Mouse (Mus musculus) midbrain, embryonic 10.5 days (tissue): ENCODE results near the gene Txnrd1. TPM values are rescaled to one million over a fixed set of nuclear protein-coding genes. Genes with fewer than 3 reads are reported as not detected.

Experiments
- DNase-seq: peaks from one replicate; pipeline ENCODE4 v3.0.0-alpha.2; 2017; ENCODE audit warnings: low spot score
- H3K27ac ChIP-seq: fragments of 300-500 bp; sonication (generic); replicated peaks from 2 replicates; pipeline ENCODE4 v1.5.1; 2016; ENCODE audit warnings: mild to moderate bottlenecking
- H3K27me3 ChIP-seq: fragments of 300-500 bp; sonication (generic); 2 replicates; pipeline ENCODE4 v1.6.1; 2016; ENCODE audit warnings: low read depth, mild to moderate bottlenecking; ENCODE audit not compliant: poor library complexity, severe bottlenecking
- H3K36me3 ChIP-seq: fragments of 300-500 bp; sonication (generic); 2 replicates; pipeline ENCODE4 v1.6.1; 2016; ENCODE audit warnings: mild to moderate bottlenecking, moderate library complexity
- H3K4me1 ChIP-seq: fragments of 300-500 bp; sonication (generic); 2 replicates; pipeline ENCODE4 v1.6.1; 2016
- H3K4me3 ChIP-seq: fragments of 300-500 bp; sonication (generic); 2 replicates; pipeline ENCODE4 v1.5.1; 2016; ENCODE audit warnings: mild to moderate bottlenecking, moderate library complexity
- H3K9me3 ChIP-seq: fragments of 300-500 bp; sonication (generic); replicated peaks from 2 replicates; pipeline ENCODE4 v1.6.1; 2016; ENCODE audit warnings: mild to moderate bottlenecking
- WGBS: fragments of 180-500 bp; shearing (Covaris S2); methylation state at CpG from one replicate; pipeline ENCODE4 v1.1.7; 2016; 5-methylcytosine and 5-hydroxymethylcytosine counted together
- polyA plus RNA-seq: library from polyadenylated mRNA; unstranded; fragments of >200 nt; fragmentation: Nextera tagmentation; extraction: Ambion mirVana; gene quantifications from 2 replicates; pipeline ENCODE4 v1.2.1, GENCODE M21; 2016

Txnrd1 gene
- polyA plus RNA-seq, 1 experiment from 2014 or later, result 169 TPM

GRCm38 (mm10) chr10:82910198-82910597 is 76.4 kb downstream of the Txnrd1 start:
- Histone ChIP-seq H3K4me1 (peaks cover 5% of the 10 kb centered on the region), H3K4me3 (no peak overlapping the region), H3K27me3 (no peaks in the 10 kb centered on the region), H3K9me3 (no peaks in the 10 kb centered on the region), H3K27ac (no peak overlapping the region), H3K36me3 (no peaks in the 10 kb centered on the region)
- DNase-seq, result no peak
- WGBS, result 77% methylated on average over 3 of the region's 3 CpGs

- Histone ChIP-seq H3K36me3 (no peaks in the 10 kb centered on the region), H3K27ac (no peak overlapping the region), H3K27me3 (no peaks in the 10 kb centered on the region), H3K4me3 (no peak overlapping the region), H3K4me1 (peaks cover 5% of the 10 kb centered on the region), H3K9me3 (no peaks in the 10 kb centered on the region)
- 87% methylated on average over 4 of the region's 4 CpGs for WGBS
- no peak for DNase-seq
Measured at GRCm38 (mm10) chr10:82913238-82913637, 79.5 kb downstream of the Txnrd1 start.

- H3K27me3 ChIP-seq, result no peaks in the 10 kb centered on the region
- no peaks in the 10 kb centered on the region for H3K9me3 ChIP-seq
- H3K4me3 ChIP-seq, result no peak overlapping the region
- H3K4me1 ChIP-seq, result peaks cover 5% of the 10 kb centered on the region
- H3K27ac ChIP-seq, result no peak overlapping the region
- no peaks in the 10 kb centered on the region for H3K36me3 ChIP-seq
- WGBS, result 90% methylated on average over 6 of the region's 6 CpGs
- no peak for DNase-seq
Measured at GRCm38 (mm10) chr10:82913772-82914171, 80.0 kb downstream of the Txnrd1 start.

GRCm38 (mm10) chr10:82918675-82919074 is 84.9 kb downstream of the Txnrd1 start:
- no peak overlapping the region for H3K27ac ChIP-seq
- DNase-seq, result no peak
- H3K4me3 ChIP-seq, result no peak overlapping the region
- 70% methylated on average over 2 of the region's 2 CpGs for WGBS
- H3K27me3 ChIP-seq, result no peaks in the 10 kb centered on the region
- H3K36me3 ChIP-seq, result no peaks in the 10 kb centered on the region
- H3K4me1 ChIP-seq, result no peaks in the 10 kb centered on the region
- H3K9me3 ChIP-seq, result no peaks in the 10 kb centered on the region

GRCm38 (mm10) chr10:82919404-82919980 is 85.7 kb downstream of the Txnrd1 start:
- Histone ChIP-seq H3K36me3 (no peaks in the 10 kb centered on the region), H3K4me1 (no peaks in the 10 kb centered on the region), H3K9me3 (no peaks in the 10 kb centered on the region), H3K27me3 (no peaks in the 10 kb centered on the region), H3K27ac (no peak overlapping the region), H3K4me3 (no peak overlapping the region)
- DNase-seq, result no peak
- WGBS, result 87% methylated on average over 4 of the region's 4 CpGs

- no peak overlapping the region for H3K4me3 ChIP-seq
- no peaks in the 10 kb centered on the region for H3K4me1 ChIP-seq
- 78% methylated on average over 3 of the region's 3 CpGs for WGBS
- H3K27me3 ChIP-seq, result no peaks in the 10 kb centered on the region
- DNase-seq, result no peak
- H3K36me3 ChIP-seq, result no peaks in the 10 kb centered on the region
- no peaks in the 10 kb centered on the region for H3K9me3 ChIP-seq
- no peak overlapping the region for H3K27ac ChIP-seq
Measured at GRCm38 (mm10) chr10:82923547-82923946, 89.8 kb downstream of the Txnrd1 start.

GRCm38 (mm10) chr10:82924750-82925149 is 91.0 kb downstream of the Txnrd1 start:
- Histone ChIP-seq H3K27ac (no peak overlapping the region), H3K4me3 (no peak overlapping the region), H3K27me3 (no peaks in the 10 kb centered on the region), H3K36me3 (no peaks in the 10 kb centered on the region), H3K4me1 (no peaks in the 10 kb centered on the region), H3K9me3 (no peaks in the 10 kb centered on the region)
- no peak for DNase-seq
- 92% methylated on average over 2 of the region's 2 CpGs for WGBS

- no peaks in the 10 kb centered on the region for H3K36me3 ChIP-seq
- H3K4me1 ChIP-seq, result no peaks in the 10 kb centered on the region
- DNase-seq, result no peak
- WGBS, result 91% methylated on average over 2 of the region's 2 CpGs
- no peak overlapping the region for H3K4me3 ChIP-seq
- H3K9me3 ChIP-seq, result no peaks in the 10 kb centered on the region
- no peaks in the 10 kb centered on the region for H3K27me3 ChIP-seq
- H3K27ac ChIP-seq, result no peak overlapping the region
Measured at GRCm38 (mm10) chr10:82925624-82926023, 91.9 kb downstream of the Txnrd1 start.

GRCm38 (mm10) chr10:82935018-82935633 is 101.4 kb downstream of the Txnrd1 start:
- Histone ChIP-seq H3K4me1 (no peaks in the 10 kb centered on the region), H3K36me3 (no peaks in the 10 kb centered on the region), H3K9me3 (0 out of 2 replicates have a peak, but pooled peaks cover 7% of the 10 kb centered on the region), H3K27ac (no peak overlapping the region), H3K4me3 (no peak overlapping the region), H3K27me3 (no peaks in the 10 kb centered on the region)
- 84% methylated on average over 13 of the region's 13 CpGs for WGBS
- no peak for DNase-seq

- no peaks in the 10 kb centered on the region for H3K4me1 ChIP-seq
- WGBS, result 87% methylated on average over 6 of the region's 6 CpGs
- DNase-seq, result no peak
- 0 out of 2 replicates have a peak, but pooled peaks cover 7% of the 10 kb centered on the region for H3K9me3 ChIP-seq
- no peak overlapping the region for H3K4me3 ChIP-seq
- no peak overlapping the region for H3K27ac ChIP-seq
- H3K27me3 ChIP-seq, result no peaks in the 10 kb centered on the region
- H3K36me3 ChIP-seq, result no peaks in the 10 kb centered on the region
Measured at GRCm38 (mm10) chr10:82935774-82936173, 102.0 kb downstream of the Txnrd1 start.

Other genes starting within 250 kb of the Txnrd1 start
- gene 1190007I07Rik, start 210.7 kb upstream of the Txnrd1 start, polyA plus RNA-seq, result 35.7 and 43.3 TPM in 2 replicates
- 288 and 307 TPM in 2 replicates for gene Tdg, start 204.1 kb upstream of the Txnrd1 start, polyA plus RNA-seq
- 2.2 and 2.3 TPM in 2 replicates for gene Glt8d2, start 143.3 kb upstream of the Txnrd1 start, polyA plus RNA-seq
- 25.6 and 27.2 TPM in 2 replicates for gene Hcfc2, start 137.8 kb upstream of the Txnrd1 start, polyA plus RNA-seq
- 60.7 and 61.1 TPM in 2 replicates for gene Nfyb, start 69.8 kb upstream of the Txnrd1 start, polyA plus RNA-seq
- gene Eid3, start 32.7 kb downstream of the Txnrd1 start, polyA plus RNA-seq, result 0.15 and 0.20 TPM in 2 replicates
- gene Chst11, start 151.5 kb downstream of the Txnrd1 start, polyA plus RNA-seq, result 0.94 and 1.1 TPM in 2 replicates